Mouse (Mus musculus) liver, postnatal 0 days (tissue): ENCODE measurements at regions not wholly inside any gene's neighbourhood (a gene's known extent, or its start where the extent isn't known, plus 50 kb on each side); places are given as distances from the start of the nearest gene placed in this dataset.

ENCODE experiments used
- CTCF ChIP-seq: sonication (generic); IDR thresholded peaks from 2 replicates; pipeline ENCODE4 v1.5.1; 2016; ENCODE audit warnings: antibody characterized with exemption, low read depth
- EP300 ChIP-seq: IDR thresholded peaks from 2 replicates; pipeline ENCODE4 v1.6.1; 2016; ENCODE audit warnings: antibody characterized with exemption, low read depth, mild to moderate bottlenecking

DNA sequence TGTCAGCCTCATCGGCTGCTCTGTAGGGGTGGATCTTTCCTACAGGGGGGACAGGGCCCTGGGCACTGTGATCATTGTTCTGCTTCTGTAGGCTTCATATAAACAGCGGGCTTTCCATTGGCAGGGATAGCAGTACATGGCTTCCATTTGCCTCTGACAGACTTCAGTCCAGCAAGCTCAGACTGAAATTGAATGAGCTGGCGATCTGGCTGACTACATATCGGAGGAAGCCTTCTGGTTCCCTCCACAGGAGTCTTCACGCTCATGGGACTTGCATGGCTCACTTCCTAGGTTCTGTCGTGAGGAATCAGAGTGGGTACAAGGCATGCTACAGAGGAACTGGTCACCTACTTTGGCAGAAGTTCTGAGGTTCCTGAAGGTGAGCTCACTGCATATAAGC, 155.7 kb upstream of the BB014433 start:
- TF ChIP-seq EP300 (no peak), CTCF (no peak)
